Mouse (Mus musculus) heart, embryonic 15.5 days (tissue): Measurements from ENCODE around the gene Pknox2. TPM values are rescaled to one million over a fixed set of nuclear protein-coding genes. Genes with fewer than 3 reads are reported as not detected.

Experiments
- ATAC-seq: fragments of 200-750 bp; cut with Nextera tagmentation; replicated peaks from 2 replicates; pipeline ENCODE4 v1.8.0; 2017; ENCODE audit warnings: low read depth, moderate TSS enrichment; ENCODE audit not compliant: insufficient number of reproducible peaks, insufficient read depth, low FRiP score
- H3K27ac ChIP-seq: fragments of 300-500 bp; sonication (generic); 2 replicates; pipeline ENCODE4 v1.5.1; 2015; ENCODE audit warnings: mild to moderate bottlenecking, inconsistent platforms
- H3K27me3 ChIP-seq: fragments of 300-500 bp; sonication (generic); 2 replicates; pipeline ENCODE4 v1.6.1; 2015; ENCODE audit warnings: inconsistent platforms
- H3K36me3 ChIP-seq: fragments of 300-500 bp; sonication (generic); 2 replicates; pipeline ENCODE4 v1.6.1; 2015; ENCODE audit warnings: mild to moderate bottlenecking, inconsistent platforms
- H3K4me1 ChIP-seq: fragments of 300-500 bp; sonication (generic); replicated peaks from 2 replicates; pipeline ENCODE4 v1.6.1; 2015; ENCODE audit warnings: inconsistent platforms
- H3K4me2 ChIP-seq: fragments of 300-500 bp; sonication (generic); 2 replicates; pipeline ENCODE4 v1.6.1; 2015; ENCODE audit warnings: inconsistent platforms, mild to moderate bottlenecking, moderate library complexity
- H3K4me3 ChIP-seq: fragments of 300-500 bp; sonication (generic); 2 replicates; pipeline ENCODE4 v1.5.1; 2015; ENCODE audit warnings: mild to moderate bottlenecking, inconsistent platforms
- H3K9ac ChIP-seq: fragments of 300-500 bp; sonication (generic); 2 replicates; pipeline ENCODE4 v1.6.1; 2015; ENCODE audit warnings: mild to moderate bottlenecking, inconsistent platforms
- H3K9me3 ChIP-seq: fragments of 300-500 bp; sonication (generic); replicated peaks from 2 replicates; pipeline ENCODE4 v1.6.1; 2016; ENCODE audit warnings: inconsistent platforms
- WGBS: fragments of 180-500 bp; shearing (Covaris S2); methylation state at CpG from one replicate; pipeline ENCODE4 v1.1.7; 2015; ENCODE audit warnings: mixed read lengths; 5-methylcytosine and 5-hydroxymethylcytosine counted together
- polyA plus RNA-seq: library from polyadenylated mRNA; unstranded; fragments of >200 nt; fragmentation: Nextera tagmentation; extraction: Ambion mirVana; gene quantifications from 2 replicates; pipeline ENCODE4 v1.2.1, GENCODE M21; 2015

Pknox2 gene
- polyA plus RNA-seq, 1 experiment from 2014 or later: 4.6 TPM

- no peak overlapping the region for H3K27ac ChIP-seq
- WGBS: 62% methylated on average over 2 of the region's 2 CpGs
- no peaks in the 10 kb centered on the region for H3K4me1 ChIP-seq
- no peak overlapping the region for H3K4me3 ChIP-seq
- H3K36me3 ChIP-seq: no peaks in the 10 kb centered on the region
- no peak overlapping the region for H3K9ac ChIP-seq
- ATAC-seq: no peak
- H3K27me3 ChIP-seq: no peaks in the 10 kb centered on the region
- no peaks in the 10 kb centered on the region for H3K9me3 ChIP-seq
- H3K4me2 ChIP-seq: no peak overlapping the region
Measured at GRCm38 (mm10) chr9:36848661-36849060, 298.5 kb downstream of the Pknox2 start.

- H3K36me3 ChIP-seq: no peaks in the 10 kb centered on the region
- no peaks in the 10 kb centered on the region for H3K27me3 ChIP-seq
- H3K4me3 ChIP-seq: no peak overlapping the region
- H3K4me2 ChIP-seq: no peak overlapping the region
- 55% methylated on average over 4 of the region's 4 CpGs for WGBS
- no peaks in the 10 kb centered on the region for H3K9me3 ChIP-seq
- H3K27ac ChIP-seq: no peak overlapping the region
- H3K9ac ChIP-seq: no peak overlapping the region
- no peaks in the 10 kb centered on the region for H3K4me1 ChIP-seq
- ATAC-seq: no peak
Measured at GRCm38 (mm10) chr9:36846346-36846745, 300.9 kb downstream of the Pknox2 start.

Other genes with a start within 250 kb of the Pknox2 start
- 8.4 and 8.8 TPM in 2 replicates for gene Tmem218, start 60.8 kb upstream of the Pknox2 start, polyA plus RNA-seq
- gene Slc37a2, start 108.3 kb upstream of the Pknox2 start, polyA plus RNA-seq: 1.4 and 3.3 TPM in 2 replicates
- gene Ccdc15, start 201.0 kb upstream of the Pknox2 start, polyA plus RNA-seq: 4.3 and 4.6 TPM in 2 replicates
- 0.09 TPM in 2 replicates for gene Hepacam, start 219.9 kb upstream of the Pknox2 start, polyA plus RNA-seq